Mouse (Mus musculus): ENCODE data around the gene Pkd1.

DNA sequence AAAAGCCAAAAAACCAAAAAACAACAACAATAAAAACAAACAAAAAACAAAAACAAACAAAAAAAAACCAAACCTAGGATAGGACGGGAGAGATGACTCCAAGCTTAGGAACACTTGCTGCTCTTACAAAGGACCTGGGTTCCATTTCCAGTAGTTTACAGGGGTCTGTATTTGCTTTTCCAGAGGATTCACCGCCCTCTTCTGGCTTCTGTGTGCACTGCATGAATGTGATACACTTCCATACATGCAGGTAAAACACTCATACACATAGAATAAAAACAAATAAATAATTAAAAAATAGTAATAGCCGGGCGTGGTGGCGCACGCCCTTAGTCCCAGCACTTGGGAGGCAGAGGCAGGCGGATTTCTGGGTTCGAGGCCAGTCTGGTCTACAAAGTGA lies 10.7 kb upstream of the Pkd1 start:
- TF ChIP-seq CTCF (IDR thresholded peaks at IDR 0.05) (peak; percentile 70), EP300 (IDR thresholded peaks at IDR 0.05) (no peak)
